Mouse (Mus musculus) bone marrow, adult 2 months (tissue): ENCODE data around the gene 1700001C19Rik.
"Not testable (repeated sequence)": the region's sequence is repeated elsewhere in the genome, so short reads cannot be mapped to it uniquely, and the experiment has no call there.

Experiments
- CTCF ChIP-seq: fragments of 200-500 bp; IDR thresholded peaks from 2 replicates; pipeline ENCODE4 v1.5.1; 2011; ENCODE audit warnings: low read length, control low read depth; ENCODE audit not compliant: control insufficient read depth, insufficient read depth
- POLR2A ChIP-seq: fragments of 200-500 bp; IDR thresholded peaks from 2 replicates; pipeline ENCODE4 v1.6.1; 2011; ENCODE audit warnings: low read depth, mild to moderate bottlenecking, control low read depth, low read length, borderline replicate concordance; ENCODE audit not compliant: control insufficient read depth

DNA sequence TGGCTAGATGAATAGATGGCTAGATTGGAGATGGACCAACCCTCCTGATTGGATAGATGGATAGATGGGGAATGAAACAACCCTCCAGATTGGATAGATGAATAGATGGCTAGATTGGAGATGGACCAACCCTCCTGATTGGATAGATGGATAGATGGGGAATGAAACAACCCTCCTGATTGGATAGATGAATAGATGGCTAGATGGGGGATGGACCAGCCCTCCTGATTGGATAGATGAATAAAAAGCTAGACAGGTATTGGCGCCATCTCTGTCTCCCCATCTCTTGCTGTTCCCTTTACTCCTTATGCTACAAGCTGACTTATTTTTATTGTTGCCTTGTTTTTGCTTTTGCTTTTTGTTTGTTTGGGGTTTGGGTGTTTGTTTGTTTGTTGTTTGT lies 14.6 kb downstream of the 1700001C19Rik start:
- not testable (repeated sequence) for TF ChIP-seq POLR2A, CTCF
